ENCODE assay signal across 9 mouse cellular contexts in genomic region chr11:84168701-84169288, GRCm38 (mm10). TPM values are rescaled to one million over a fixed set of nuclear protein-coding genes. Genes with fewer than 3 reads are reported as not detected.
DNase-seq lines count a peak whose midpoint lies in the region; ATAC-seq and TF ChIP-seq lines count a peak whose summit lies in the region.
"Had no signal": no experiment of that assay in that cellular context is flagged by ENCODE, and none has a peak within 500 bp of the region (broad histone marks: within the 10 kb centered on the region; RNA-seq: fewer than 3 reads in every experiment).

No protein-coding gene starts in this region.

- ATAC-seq in monocyte, adult 5-6 weeks (replicated peaks; ENCODE audit: insufficient number of reproducible peaks, low FRiP score, low TSS enrichment, poor library complexity, severe bottlenecking), result no peak

- TF ChIP-seq POLR2A in lung, adult 2 months (IDR thresholded peaks at IDR 0.05; ENCODE audit: borderline replicate concordance, extremely low read depth, low read depth, low read length), result no peak

- H3K4me1 ChIP-seq in lung, adult 2 months (ENCODE audit: control insufficient read depth, insufficient read depth, low read length), result no peaks in the 10 kb centered on the region
- H3K4me1 ChIP-seq: embryonic facial prominence, embryonic 13.5 days had no signal

- WGBS in lung, adult 2 months, result 15% methylated on average over 7 of the region's 7 CpGs

- peak; percentile 37 for TF ChIP-seq CTCF in lung, adult 2 months (IDR thresholded peaks at IDR 0.05; ENCODE audit: insufficient read depth, low read length)

- H3K4me3 ChIP-seq in lung, adult 2 months (replicated peaks; ENCODE audit: extremely low read depth, low read depth, low read length), result no peak overlapping the region
- H3K4me3 ChIP-seq: embryonic facial prominence, embryonic 13.5 days had no signal

- DNase-seq in testis, postnatal 10 days (ENCODE audit: low spot score), result peak; percentile 52
- DNase-seq in testis, postnatal 14 days (ENCODE audit: low spot score), result no peak
- DNase-seq in brain, adult 2 months (ENCODE audit: low read depth, low spot score), result peak; percentile 81
- peak; percentile 32 to 45 for DNase-seq in heart, adult 18-20 months
- DNase-seq in kidney, postnatal 4 days, result peak; percentile 42 to 62
- peak; percentile 37 for DNase-seq in lung, adult 2 months
- peak; percentile 61 to 62 for DNase-seq in right cerebral cortex, postnatal 10 days (ENCODE audit: low spot score in 2 of 2)

RNA-seq across cellular contexts. Expression of gene Gm11437, which starts 1.5 kb away (rescaled TPM):
- not detected for total RNA-seq in heart, adult 18-20 months (2021)
- not detected in 2 replicates for polyA plus RNA-seq in lung, adult 2 months (2012; rRNA removed)
- total RNA-seq in monocyte, adult 5-6 weeks (2017), result not detected in 3 replicates
- polyA plus RNA-seq: embryonic facial prominence, embryonic 13.5 days had no signal

RNA-seq across cellular contexts. Expression of gene Acaca, which starts 39.3 kb away (rescaled TPM):
- total RNA-seq in heart, adult 18-20 months (2021), result 10 to 100 TPM; 22.9 to 70.7 TPM
- 25.1 and 34.5 TPM in 2 replicates for polyA plus RNA-seq in lung, adult 2 months (2012; rRNA removed)
- total RNA-seq in monocyte, adult 5-6 weeks (2017), result 14.3 to 40.4 TPM (median 28.7 TPM) in 3 replicates

RNA-seq across cellular contexts. Expression of gene Tada2a, which starts 39.4 kb away (rescaled TPM):
- total RNA-seq in heart, adult 18-20 months (2021), result 1 to 10 TPM; 6.6 to 8.3 TPM
- polyA plus RNA-seq in lung, adult 2 months (2012; rRNA removed), result 4.5 and 6.8 TPM in 2 replicates
- total RNA-seq in monocyte, adult 5-6 weeks (2017), result 6.5 to 9.9 TPM (median 7.2 TPM) in 3 replicates
